Mouse (Mus musculus) myocyte (in vitro differentiated cells): ENCODE measurements around the gene Mfap2.

ENCODE experiments used
- MAX ChIP-seq: IDR thresholded peaks from one replicate; pipeline ENCODE4 v1.6.1; 2011; ENCODE audit warnings: low read depth, mild to moderate bottlenecking, control low read depth
- POLR2A ChIP-seq: IDR thresholded peaks from one replicate; pipeline ENCODE4 v1.6.1; 2011; ENCODE audit warnings: low read depth, mild to moderate bottlenecking, control low read depth, moderate library complexity; ENCODE audit not compliant: insufficient read length
- USF1 ChIP-seq: IDR thresholded peaks from one replicate; pipeline ENCODE4 v1.6.1; 2011; ENCODE audit warnings: low read depth, mild to moderate bottlenecking, control low read depth, moderate library complexity

GRCm38 (mm10) chr4:141016311-141016710 is 6.1 kb downstream of the Mfap2 start:
- TF ChIP-seq MAX = no peak
- no peak for TF ChIP-seq USF1
- TF ChIP-seq POLR2A = no peak
